Mouse (Mus musculus): Measurements from ENCODE around the gene Stra8. TPM values are rescaled to one million over a fixed set of nuclear protein-coding genes. Genes with fewer than 3 reads are reported as not detected.
A peak's percentile ranks its signal among the peaks of the same experiment; 100 is the strongest.

The Stra8 gene
- polyA plus RNA-seq, 1 experiment from 2014 or later: not detected

GRCm38 (mm10) chr6:34954926-34955861, 35.2 kb downstream of the Stra8 start:
- H3K27ac ChIP-seq (ENCODE audit: low read depth, low read length): no peak overlapping the region
- WGBS (ENCODE audit: insufficient replicate concordance): 43% methylated on average over 18 of the region's 18 CpGs
- H3K36me3 ChIP-seq (ENCODE audit: control insufficient read depth, insufficient read depth, low read length): no peaks in the 10 kb centered on the region
- peak; percentile 60 for ATAC-seq (replicated peaks; ENCODE audit: insufficient number of reproducible peaks, low FRiP score, low TSS enrichment)
- no peaks in the 10 kb centered on the region for H3K9me3 ChIP-seq (replicated peaks; ENCODE audit: control insufficient read depth, low read length)
- peaks cover 5% of the 10 kb centered on the region; the same call in 1 of the 2 replicates for H3K4me1 ChIP-seq (ENCODE audit: control insufficient read depth, insufficient read depth, low read length)
- peak overlapping the region; percentile 59 for H3K4me2 ChIP-seq
- peak overlapping the region; percentile 39; the same call in 1 of the 2 replicates for H3K9ac ChIP-seq (ENCODE audit: low read depth, low read length)
- H3K27me3 ChIP-seq (ENCODE audit: control insufficient read depth, insufficient read depth, low read length): no peaks in the 10 kb centered on the region
- peak overlapping the region; percentile 29 for H3K4me3 ChIP-seq (ENCODE audit: low read depth, low read length)

- peaks cover 5% of the 10 kb centered on the region; the same call in 1 of the 2 replicates for H3K4me1 ChIP-seq (ENCODE audit: control insufficient read depth, insufficient read depth, low read length)
- H3K27ac ChIP-seq (ENCODE audit: low read depth, low read length): no peak overlapping the region
- no peak for ATAC-seq (replicated peaks; ENCODE audit: insufficient number of reproducible peaks, low FRiP score, low TSS enrichment)
- peak overlapping the region; percentile 59 for H3K4me2 ChIP-seq
- H3K4me3 ChIP-seq (ENCODE audit: low read depth, low read length): no peak overlapping the region
- 31% methylated on average over 8 of the region's 8 CpGs for WGBS (ENCODE audit: insufficient replicate concordance)
- no peaks in the 10 kb centered on the region for H3K36me3 ChIP-seq (ENCODE audit: control insufficient read depth, insufficient read depth, low read length)
- H3K27me3 ChIP-seq (ENCODE audit: control insufficient read depth, insufficient read depth, low read length): no peaks in the 10 kb centered on the region
- H3K9ac ChIP-seq (ENCODE audit: low read depth, low read length): no peak overlapping the region
- no peaks in the 10 kb centered on the region for H3K9me3 ChIP-seq (replicated peaks; ENCODE audit: control insufficient read depth, low read length)
Measured at GRCm38 (mm10) chr6:34955862-34956241, 35.9 kb downstream of the Stra8 start.

- no peak overlapping the region for H3K27ac ChIP-seq (ENCODE audit: low read depth, low read length)
- WGBS (ENCODE audit: insufficient replicate concordance): 78% methylated on average over 7 of the region's 7 CpGs
- H3K9ac ChIP-seq (ENCODE audit: low read depth, low read length): no peak overlapping the region
- no peak overlapping the region for H3K4me2 ChIP-seq
- ATAC-seq (replicated peaks; ENCODE audit: insufficient number of reproducible peaks, low FRiP score, low TSS enrichment): no peak
- peaks cover 5% of the 10 kb centered on the region; the same call in 1 of the 2 replicates for H3K4me1 ChIP-seq (ENCODE audit: control insufficient read depth, insufficient read depth, low read length)
- no peaks in the 10 kb centered on the region for H3K9me3 ChIP-seq (replicated peaks; ENCODE audit: control insufficient read depth, low read length)
- H3K4me3 ChIP-seq (ENCODE audit: low read depth, low read length): no peak overlapping the region
- H3K36me3 ChIP-seq (ENCODE audit: control insufficient read depth, insufficient read depth, low read length): no peaks in the 10 kb centered on the region
- no peaks in the 10 kb centered on the region for H3K27me3 ChIP-seq (ENCODE audit: control insufficient read depth, insufficient read depth, low read length)
Measured at GRCm38 (mm10) chr6:34959131-34959530, 39.2 kb downstream of the Stra8 start.

GRCm38 (mm10) chr6:34964550-34964949, 44.6 kb downstream of the Stra8 start:
- Histone ChIP-seq H3K27ac (ENCODE audit: low read depth, low read length) (no peak overlapping the region), H3K4me1 (ENCODE audit: control insufficient read depth, insufficient read depth, low read length) (no peaks in the 10 kb centered on the region), H3K4me3 (ENCODE audit: low read depth, low read length) (no peak overlapping the region), H3K4me2 (no peak overlapping the region), H3K9me3 (replicated peaks; ENCODE audit: control insufficient read depth, low read length) (no peaks in the 10 kb centered on the region), H3K27me3 (ENCODE audit: control insufficient read depth, insufficient read depth, low read length) (no peaks in the 10 kb centered on the region), H3K9ac (ENCODE audit: low read depth, low read length) (no peak overlapping the region), H3K36me3 (ENCODE audit: control insufficient read depth, insufficient read depth, low read length) (no peaks in the 10 kb centered on the region)
- 67% methylated on average over 2 of the region's 2 CpGs for WGBS (ENCODE audit: insufficient replicate concordance)
- no peak for ATAC-seq (replicated peaks; ENCODE audit: insufficient number of reproducible peaks, low FRiP score, low TSS enrichment)

- no peak overlapping the region for H3K9ac ChIP-seq (ENCODE audit: low read depth, low read length)
- ATAC-seq (replicated peaks; ENCODE audit: insufficient number of reproducible peaks, low FRiP score, low TSS enrichment): no peak
- no peaks in the 10 kb centered on the region for H3K36me3 ChIP-seq (ENCODE audit: control insufficient read depth, insufficient read depth, low read length)
- H3K4me3 ChIP-seq (ENCODE audit: low read depth, low read length): no peak overlapping the region
- no peak overlapping the region; the same call in 1 of the 2 replicates for H3K4me2 ChIP-seq
- H3K27ac ChIP-seq (ENCODE audit: low read depth, low read length): no peak overlapping the region
- H3K9me3 ChIP-seq (replicated peaks; ENCODE audit: control insufficient read depth, low read length): no peaks in the 10 kb centered on the region
- no peaks in the 10 kb centered on the region for H3K4me1 ChIP-seq (ENCODE audit: control insufficient read depth, insufficient read depth, low read length)
- H3K27me3 ChIP-seq (ENCODE audit: control insufficient read depth, insufficient read depth, low read length): no peaks in the 10 kb centered on the region
- WGBS (ENCODE audit: insufficient replicate concordance): 77% methylated on average over 6 of the region's 6 CpGs
Measured at GRCm38 (mm10) chr6:34965819-34966539, 46.0 kb downstream of the Stra8 start.

- H3K36me3 ChIP-seq (ENCODE audit: control insufficient read depth, insufficient read depth, low read length): no peaks in the 10 kb centered on the region
- no peaks in the 10 kb centered on the region for H3K27me3 ChIP-seq (ENCODE audit: control insufficient read depth, insufficient read depth, low read length)
- no peak for ATAC-seq (replicated peaks; ENCODE audit: insufficient number of reproducible peaks, low FRiP score, low TSS enrichment)
- H3K4me2 ChIP-seq: no peak overlapping the region
- H3K9ac ChIP-seq (ENCODE audit: low read depth, low read length): no peak overlapping the region
- H3K27ac ChIP-seq (ENCODE audit: low read depth, low read length): no peak overlapping the region
- no peaks in the 10 kb centered on the region for H3K4me1 ChIP-seq (ENCODE audit: control insufficient read depth, insufficient read depth, low read length)
- no peak overlapping the region for H3K4me3 ChIP-seq (ENCODE audit: low read depth, low read length)
- WGBS (ENCODE audit: insufficient replicate concordance): 40% methylated on average over 3 of the region's 3 CpGs
- no peaks in the 10 kb centered on the region for H3K9me3 ChIP-seq (replicated peaks; ENCODE audit: control insufficient read depth, low read length)
Measured at GRCm38 (mm10) chr6:34971181-34971580, 51.2 kb downstream of the Stra8 start.

- no peak overlapping the region for H3K27ac ChIP-seq (ENCODE audit: low read depth, low read length)
Measured at GRCm38 (mm10) chr6:34979291-34979690, 59.3 kb downstream of the Stra8 start.

GRCm38 (mm10) chr6:34980661-34981060, 60.7 kb downstream of the Stra8 start:
- no peaks in the 10 kb centered on the region for H3K9me3 ChIP-seq (replicated peaks; ENCODE audit: control insufficient read depth, low read length)
- H3K27me3 ChIP-seq (ENCODE audit: control insufficient read depth, insufficient read depth, low read length): no peaks in the 10 kb centered on the region
- H3K4me2 ChIP-seq: no peak overlapping the region
- H3K36me3 ChIP-seq (ENCODE audit: control insufficient read depth, insufficient read depth, low read length): no peaks in the 10 kb centered on the region
- 50% methylated on average over 9 of the region's 9 CpGs for WGBS (ENCODE audit: insufficient replicate concordance)
- H3K4me3 ChIP-seq (ENCODE audit: low read depth, low read length): no peak overlapping the region
- no peak overlapping the region for H3K9ac ChIP-seq (ENCODE audit: low read depth, low read length)
- H3K4me1 ChIP-seq (ENCODE audit: control insufficient read depth, insufficient read depth, low read length): no peaks in the 10 kb centered on the region
- ATAC-seq (replicated peaks; ENCODE audit: insufficient number of reproducible peaks, low FRiP score, low TSS enrichment): no peak
- no peak overlapping the region for H3K27ac ChIP-seq (ENCODE audit: low read depth, low read length)

More at GRCm38 (mm10) chr6:34979291-34979690, 59.3 kb downstream of the Stra8 start:
- ATAC-seq (replicated peaks; ENCODE audit: insufficient number of reproducible peaks, low FRiP score, low TSS enrichment): no peak
- Histone ChIP-seq H3K36me3 (ENCODE audit: control insufficient read depth, insufficient read depth, low read length) (no peaks in the 10 kb centered on the region), H3K4me1 (ENCODE audit: control insufficient read depth, insufficient read depth, low read length) (no peaks in the 10 kb centered on the region), H3K9me3 (replicated peaks; ENCODE audit: control insufficient read depth, low read length) (no peaks in the 10 kb centered on the region), H3K4me3 (ENCODE audit: low read depth, low read length) (no peak overlapping the region), H3K27me3 (ENCODE audit: control insufficient read depth, insufficient read depth, low read length) (no peaks in the 10 kb centered on the region), H3K4me2 (no peak overlapping the region), H3K9ac (ENCODE audit: low read depth, low read length) (no peak overlapping the region)
- 85% methylated on average over 3 of the region's 3 CpGs for WGBS (ENCODE audit: insufficient replicate concordance)

All from heart, embryonic 11.5 days (tissue).